Mouse (Mus musculus) kidney, postnatal 4 days (tissue): Measurements from ENCODE around the gene Acox3.

ENCODE experiments used
- DNase-seq, 2 experiments: peaks; one replicate each; pipeline ENCODE4 v3.0.0; 2021; ENCODE audit warnings: mixed read lengths in 2 of 2

Acox3 gene

GRCm38 (mm10) chr5:35655753-35656485 lies 73.1 kb downstream of the Acox3 start:
- DNase-seq: no peak

GRCm38 (mm10) chr5:35659503-35659902 lies 76.7 kb downstream of the Acox3 start:
- no peak for DNase-seq

- peak in 1 of 2 experiments; percentile 43 for DNase-seq
Measured at GRCm38 (mm10) chr5:35661210-35661609, 78.4 kb downstream of the Acox3 start.

DNA sequence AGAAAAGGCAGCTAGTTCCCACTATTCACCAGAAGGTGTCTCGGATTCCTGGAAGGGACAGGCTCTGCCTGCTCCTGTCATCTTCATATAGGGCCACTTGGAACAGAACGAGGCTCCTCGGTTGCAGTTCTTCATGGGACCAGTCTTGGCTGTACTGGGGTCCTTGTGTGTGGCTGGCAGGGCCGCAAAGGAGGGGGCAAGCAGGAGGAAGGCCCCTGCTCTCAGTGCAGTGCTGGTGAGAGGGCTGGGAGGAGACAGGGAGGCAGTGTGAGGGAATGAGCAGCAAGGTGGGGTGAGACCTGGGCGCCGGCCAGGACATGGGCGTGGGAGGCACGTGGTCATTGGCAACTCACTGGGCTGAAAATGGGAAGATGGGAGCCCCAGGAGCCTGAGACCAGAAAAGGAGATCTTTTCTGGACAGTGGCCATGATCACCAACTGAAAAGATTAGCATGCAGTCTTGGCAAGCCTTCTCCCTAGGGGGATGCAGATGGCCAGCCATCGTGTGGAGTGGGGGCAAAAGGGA lies 79.2 kb downstream of the Acox3 start:
- DNase-seq: no peak
